Mouse (Mus musculus) neural tube, embryonic 13.5 days (tissue): ENCODE results near the gene Klhl41. TPM values are rescaled to one million over a fixed set of nuclear protein-coding genes. Genes with fewer than 3 reads are reported as not detected.
"Not testable (repeated sequence)": the region's sequence is repeated elsewhere in the genome, so short reads cannot be mapped to it uniquely, and the experiment has no call there.

Source experiments
- ATAC-seq: fragments of 200-750 bp; cut with Nextera tagmentation; 2 replicates; pipeline ENCODE4 v1.8.0; 2017; ENCODE audit warnings: low read depth, mild to moderate bottlenecking, moderate TSS enrichment, moderate library complexity
- H3K27ac ChIP-seq: fragments of 300-500 bp; sonication (generic); replicated peaks from 2 replicates; pipeline ENCODE4 v1.5.1; 2015; ENCODE audit warnings: moderate library complexity, mild to moderate bottlenecking, inconsistent platforms
- H3K27me3 ChIP-seq: fragments of 300-500 bp; sonication (generic); 2 replicates; pipeline ENCODE4 v1.6.1; 2015; ENCODE audit warnings: mild to moderate bottlenecking, inconsistent platforms
- H3K36me3 ChIP-seq: fragments of 300-500 bp; sonication (generic); 2 replicates; pipeline ENCODE4 v1.6.1; 2015; ENCODE audit warnings: mild to moderate bottlenecking, inconsistent platforms
- H3K4me1 ChIP-seq: fragments of 300-500 bp; sonication (generic); replicated peaks from 2 replicates; pipeline ENCODE4 v1.6.1; 2015; ENCODE audit warnings: inconsistent platforms
- H3K4me2 ChIP-seq: fragments of 300-500 bp; sonication (generic); 2 replicates; pipeline ENCODE4 v1.6.1; 2015; ENCODE audit warnings: inconsistent platforms, mild to moderate bottlenecking, moderate library complexity
- H3K4me3 ChIP-seq: fragments of 300-500 bp; sonication (generic); 2 replicates; pipeline ENCODE4 v1.5.1; 2015; ENCODE audit warnings: mild to moderate bottlenecking, inconsistent platforms
- H3K9ac ChIP-seq: fragments of 300-500 bp; sonication (generic); 2 replicates; pipeline ENCODE4 v1.6.1; 2015; ENCODE audit warnings: moderate library complexity, mild to moderate bottlenecking, inconsistent platforms
- H3K9me3 ChIP-seq: fragments of 300-500 bp; sonication (generic); 2 replicates; pipeline ENCODE4 v1.6.1; 2016; ENCODE audit warnings: inconsistent platforms
- WGBS: fragments of 180-500 bp; shearing (Covaris S2); methylation state at CpG from one replicate; pipeline ENCODE4 v1.1.7; 2015; 5-methylcytosine and 5-hydroxymethylcytosine counted together
- polyA plus RNA-seq: library from polyadenylated mRNA; unstranded; fragments of >200 nt; fragmentation: Nextera tagmentation; extraction: Ambion mirVana; gene quantifications from 2 replicates; pipeline ENCODE4 v1.2.1, GENCODE M21; 2015

Gene Klhl41
- polyA plus RNA-seq, 1 experiment from 2014 or later, result 0.99 TPM

- H3K27me3 ChIP-seq, result no peaks in the 10 kb centered on the region
- H3K27ac ChIP-seq, result no peak overlapping the region
- H3K36me3 ChIP-seq, result peaks cover 83% of the 10 kb centered on the region
- 96% methylated on average over 4 of the region's 4 CpGs for WGBS
- no peaks in the 10 kb centered on the region for H3K9me3 ChIP-seq
- no peak overlapping the region for H3K4me2 ChIP-seq
- no peaks in the 10 kb centered on the region for H3K4me1 ChIP-seq
- H3K9ac ChIP-seq, result no peak overlapping the region
- no peak for ATAC-seq
- no peak overlapping the region for H3K4me3 ChIP-seq
These were observed 10.6 kb upstream of the Klhl41 start for GRCm38 (mm10) chr2:69659326-69659725.

GRCm38 (mm10) chr2:69663827-69664476 lies 6.0 kb upstream of the Klhl41 start:
- Histone ChIP-seq H3K27ac (no peak overlapping the region), H3K4me2 (no peak overlapping the region), H3K4me3 (no peak overlapping the region), H3K36me3 (peaks cover 64% of the 10 kb centered on the region), H3K4me1 (no peaks in the 10 kb centered on the region), H3K9ac (no peak overlapping the region), H3K27me3 (no peaks in the 10 kb centered on the region), H3K9me3 (no peaks in the 10 kb centered on the region)
- ATAC-seq, result no peak
- 90% methylated on average over 13 of the region's 13 CpGs for WGBS

GRCm38 (mm10) chr2:69667656-69668055 lies 2.3 kb upstream of the Klhl41 start:
- Histone ChIP-seq H3K27me3 (no peaks in the 10 kb centered on the region), H3K4me2 (no peak overlapping the region), H3K4me1 (no peaks in the 10 kb centered on the region), H3K36me3 (peaks cover 41% of the 10 kb centered on the region), H3K9ac (no peak overlapping the region), H3K27ac (no peak overlapping the region), H3K4me3 (no peak overlapping the region), H3K9me3 (no peaks in the 10 kb centered on the region)
- ATAC-seq, result no peak
- 93% methylated on average over 4 of the region's 4 CpGs for WGBS

- H3K4me2 ChIP-seq, result no peak overlapping the region
These were observed 1.5 kb upstream of the Klhl41 start for GRCm38 (mm10) chr2:69668414-69668813.

GRCm38 (mm10) chr2:69673723-69674122 lies 3.8 kb downstream of the Klhl41 start:
- H3K27me3 ChIP-seq, result no peaks in the 10 kb centered on the region
- WGBS, result 77% methylated on average over 5 of the region's 5 CpGs

More at GRCm38 (mm10) chr2:69668414-69668813, 1.5 kb upstream of the Klhl41 start:
- no peak for ATAC-seq
- Histone ChIP-seq H3K27ac (no peak overlapping the region), H3K4me1 (no peaks in the 10 kb centered on the region), H3K4me3 (no peak overlapping the region), H3K36me3 (peaks cover 33% of the 10 kb centered on the region), H3K9me3 (no peaks in the 10 kb centered on the region), H3K9ac (no peak overlapping the region), H3K27me3 (no peaks in the 10 kb centered on the region)
- 73% methylated on average over 6 of the region's 6 CpGs for WGBS

GRCm38 (mm10) chr2:69675266-69675665 lies 5.3 kb downstream of the Klhl41 start:
- no peak overlapping the region for H3K4me3 ChIP-seq
- no peak overlapping the region for H3K27ac ChIP-seq
- no peaks in the 10 kb centered on the region for H3K9me3 ChIP-seq
- ATAC-seq, result no peak
- no peak overlapping the region for H3K4me2 ChIP-seq
- H3K4me1 ChIP-seq, result no peaks in the 10 kb centered on the region
- no peaks in the 10 kb centered on the region for H3K27me3 ChIP-seq
- no peak overlapping the region for H3K9ac ChIP-seq
- H3K36me3 ChIP-seq, result peaks cover 7% of the 10 kb centered on the region
- WGBS, result 74% methylated on average over 9 of the region's 9 CpGs

More at GRCm38 (mm10) chr2:69673723-69674122, 3.8 kb downstream of the Klhl41 start:
- ATAC-seq, result no peak
- peaks cover 8% of the 10 kb centered on the region for H3K36me3 ChIP-seq
- H3K27ac ChIP-seq, result no peak overlapping the region
- H3K4me3 ChIP-seq, result no peak overlapping the region
- H3K9me3 ChIP-seq, result no peaks in the 10 kb centered on the region
- no peak overlapping the region for H3K4me2 ChIP-seq
- no peak overlapping the region for H3K9ac ChIP-seq
- H3K4me1 ChIP-seq, result no peaks in the 10 kb centered on the region

- ATAC-seq, result no peak
- WGBS, result 65% methylated on average over 2 of the region's 2 CpGs
These were observed 6.8 kb downstream of the Klhl41 start for GRCm38 (mm10) chr2:69676713-69677112.

GRCm38 (mm10) chr2:69677215-69677614 lies 7.3 kb downstream of the Klhl41 start:
- H3K36me3 ChIP-seq, H3K4me2 ChIP-seq, H3K9me3 ChIP-seq, H3K4me1 ChIP-seq, H3K27ac ChIP-seq, H3K4me3 ChIP-seq, H3K9ac ChIP-seq, ATAC-seq, H3K27me3 ChIP-seq: not testable (repeated sequence)
- WGBS, result 89% methylated on average over 2 of the region's 2 CpGs

More at GRCm38 (mm10) chr2:69676713-69677112, 6.8 kb downstream of the Klhl41 start:
- H3K27ac ChIP-seq, result no peak overlapping the region
- no peaks in the 10 kb centered on the region for H3K9me3 ChIP-seq
- H3K4me2 ChIP-seq, result no peak overlapping the region
- H3K9ac ChIP-seq, result no peak overlapping the region
- H3K4me1 ChIP-seq, result no peaks in the 10 kb centered on the region
- H3K27me3 ChIP-seq, result no peaks in the 10 kb centered on the region
- peaks cover 5% of the 10 kb centered on the region; the same call in 1 of the 2 replicates for H3K36me3 ChIP-seq
- no peak overlapping the region for H3K4me3 ChIP-seq

GRCm38 (mm10) chr2:69679990-69680389 lies 10.1 kb downstream of the Klhl41 start:
- no peak overlapping the region for H3K27ac ChIP-seq
- H3K27me3 ChIP-seq, result no peaks in the 10 kb centered on the region
- H3K36me3 ChIP-seq, result peaks cover 10% of the 10 kb centered on the region; the same call in 1 of the 2 replicates
- peaks cover 14% of the 10 kb centered on the region for H3K4me1 ChIP-seq
- no peaks in the 10 kb centered on the region for H3K9me3 ChIP-seq
- WGBS, result 56% methylated on average over 6 of the region's 6 CpGs
- H3K4me2 ChIP-seq, result no peak overlapping the region
- no peak overlapping the region for H3K4me3 ChIP-seq
- H3K9ac ChIP-seq, result no peak overlapping the region
- no peak for ATAC-seq

- H3K27ac ChIP-seq, result no peak overlapping the region
- 89% methylated on average over 4 of the region's 4 CpGs for WGBS
These were observed 12.0 kb downstream of the Klhl41 start for GRCm38 (mm10) chr2:69681931-69682330.

GRCm38 (mm10) chr2:69683036-69683805 lies 13.3 kb downstream of the Klhl41 start:
- Histone ChIP-seq H3K4me3 (no peak overlapping the region), H3K4me1 (peaks cover 14% of the 10 kb centered on the region), H3K27me3 (no peaks in the 10 kb centered on the region), H3K9ac (no peak overlapping the region), H3K27ac (0 out of 2 replicates have a peak overlapping the region, but pooled peaks have one; percentile 18), H3K9me3 (no peaks in the 10 kb centered on the region), H3K36me3 (peaks cover 35% of the 10 kb centered on the region), H3K4me2 (peak overlapping the region; percentile 36)
- ATAC-seq, result no peak
- 23% methylated on average over 13 of the region's 13 CpGs for WGBS

More at GRCm38 (mm10) chr2:69681931-69682330, 12.0 kb downstream of the Klhl41 start:
- Histone ChIP-seq H3K4me1 (peaks cover 14% of the 10 kb centered on the region), H3K9me3 (no peaks in the 10 kb centered on the region), H3K36me3 (peaks cover 23% of the 10 kb centered on the region), H3K4me3 (no peak overlapping the region), H3K27me3 (no peaks in the 10 kb centered on the region), H3K9ac (no peak overlapping the region), H3K4me2 (no peak overlapping the region)
- no peak for ATAC-seq

- H3K27ac ChIP-seq, result no peak overlapping the region
- H3K9me3 ChIP-seq, result no peaks in the 10 kb centered on the region
- no peak overlapping the region for H3K4me2 ChIP-seq
- WGBS, result 96% methylated on average over 3 of the region's 3 CpGs
- no peak for ATAC-seq
- H3K9ac ChIP-seq, result no peak overlapping the region
- no peak overlapping the region for H3K4me3 ChIP-seq
- H3K27me3 ChIP-seq, result no peaks in the 10 kb centered on the region
- H3K4me1 ChIP-seq, result peaks cover 14% of the 10 kb centered on the region
- peaks cover 42% of the 10 kb centered on the region for H3K36me3 ChIP-seq
These were observed 14.6 kb downstream of the Klhl41 start for GRCm38 (mm10) chr2:69684488-69684887.
